Mouse (Mus musculus): ENCODE measurements around the gene Sgms2. TPM values are rescaled to one million over a fixed set of nuclear protein-coding genes. Genes with fewer than 3 reads are reported as not detected.

Sgms2 gene
- total RNA-seq, 4 experiments from 2014 or later: 2.1 to 3.7 (median 2.4) TPM

- no peak for DNase-seq (ENCODE audit: low spot score in 2 of 2)
These were observed 2.8 kb downstream of the Sgms2 start for GRCm38 (mm10) chr3:131488403-131488802.

GRCm38 (mm10) chr3:131485388-131485787 lies 5.8 kb downstream of the Sgms2 start:
- no peak for DNase-seq (ENCODE audit: low spot score in 2 of 2)

- DNase-seq (ENCODE audit: low spot score in 2 of 2): no peak
These were observed 7.6 kb downstream of the Sgms2 start for GRCm38 (mm10) chr3:131483650-131484049.

- no peak for DNase-seq (ENCODE audit: low spot score in 2 of 2)
These were observed 9.1 kb downstream of the Sgms2 start for GRCm38 (mm10) chr3:131481976-131482712.

GRCm38 (mm10) chr3:131480659-131481058 lies 10.6 kb downstream of the Sgms2 start:
- no peak for DNase-seq (ENCODE audit: low spot score in 2 of 2)

- DNase-seq (ENCODE audit: low spot score in 2 of 2): no peak
These were observed 11.8 kb downstream of the Sgms2 start for GRCm38 (mm10) chr3:131479415-131479814.

- DNase-seq (ENCODE audit: low spot score in 2 of 2): no peak
These were observed 15.2 kb downstream of the Sgms2 start for GRCm38 (mm10) chr3:131476002-131476401.

GRCm38 (mm10) chr3:131474526-131474925 lies 16.7 kb downstream of the Sgms2 start:
- DNase-seq (ENCODE audit: low spot score in 2 of 2): no peak

GRCm38 (mm10) chr3:131473496-131473895 lies 17.7 kb downstream of the Sgms2 start:
- no peak for DNase-seq (ENCODE audit: low spot score in 2 of 2)

- no peak for DNase-seq (ENCODE audit: low spot score in 2 of 2)
These were observed 19.4 kb downstream of the Sgms2 start for GRCm38 (mm10) chr3:131471836-131472235.

- no peak for DNase-seq (ENCODE audit: low spot score in 2 of 2)
These were observed 19.8 kb downstream of the Sgms2 start for GRCm38 (mm10) chr3:131471435-131471834.

GRCm38 (mm10) chr3:131470837-131471236 lies 20.4 kb downstream of the Sgms2 start:
- DNase-seq (ENCODE audit: low spot score in 2 of 2): peak in 1 of 2 experiments; percentile 10

GRCm38 (mm10) chr3:131469636-131470035 lies 21.6 kb downstream of the Sgms2 start:
- no peak for DNase-seq (ENCODE audit: low spot score in 2 of 2)

- DNase-seq (ENCODE audit: low spot score in 2 of 2): no peak
These were observed 24.8 kb downstream of the Sgms2 start for GRCm38 (mm10) chr3:131466371-131466770.

GRCm38 (mm10) chr3:131465536-131466260 lies 25.5 kb downstream of the Sgms2 start:
- DNase-seq (ENCODE audit: low spot score in 2 of 2): no peak

GRCm38 (mm10) chr3:131372996-131373395 lies 118.2 kb downstream of the Sgms2 start:
- DNase-seq (ENCODE audit: low spot score in 2 of 2): no peak

GRCm38 (mm10) chr3:131368678-131369077 lies 122.5 kb downstream of the Sgms2 start:
- DNase-seq (ENCODE audit: low spot score in 2 of 2): no peak

- DNase-seq (ENCODE audit: low spot score in 2 of 2): no peak
These were observed 123.8 kb downstream of the Sgms2 start for GRCm38 (mm10) chr3:131367452-131367851.

- no peak for DNase-seq (ENCODE audit: low spot score in 2 of 2)
These were observed 126.4 kb downstream of the Sgms2 start for GRCm38 (mm10) chr3:131364632-131365446.

- DNase-seq (ENCODE audit: low spot score in 2 of 2): no peak
These were observed 127.0 kb downstream of the Sgms2 start for GRCm38 (mm10) chr3:131364194-131364593.

GRCm38 (mm10) chr3:131363602-131364001 lies 127.6 kb downstream of the Sgms2 start:
- DNase-seq (ENCODE audit: low spot score in 2 of 2): no peak

GRCm38 (mm10) chr3:131361960-131362359 lies 129.3 kb downstream of the Sgms2 start:
- no peak for DNase-seq (ENCODE audit: low spot score in 2 of 2)

All from layer of hippocampus, adult 8-10 months (tissue).